Mouse (Mus musculus): ENCODE measurements around the gene Fbxl7. TPM values are rescaled to one million over a fixed set of nuclear protein-coding genes. Genes with fewer than 3 reads are reported as not detected.

Fbxl7 gene
- total RNA-seq, 2 experiments from 2014 or later: 0.89 to 2.3 TPM

DNA sequence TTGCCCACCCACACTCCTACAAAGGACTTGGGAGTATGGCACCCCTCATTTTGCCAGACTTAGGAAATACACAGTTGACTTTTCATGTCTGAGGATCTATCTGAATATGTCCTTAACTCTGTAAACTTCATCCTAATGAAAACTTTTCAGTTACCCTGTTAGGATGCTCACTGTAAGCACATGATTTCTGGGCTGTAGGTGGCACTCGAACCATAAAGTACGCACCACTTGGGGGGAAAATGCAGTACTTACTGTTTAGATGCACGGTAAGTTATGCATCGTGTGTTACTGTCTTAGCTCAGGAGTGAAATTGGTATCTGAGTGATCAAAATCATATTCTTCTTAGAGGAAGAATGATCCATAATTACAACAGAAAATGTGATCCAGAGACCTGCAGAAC, 252.8 kb downstream of the Fbxl7 start:
- intact Hi-C loops (cut with DNase I): loop anchor here (5.0 kb wide), 1 partner anchor 255 kb away; the partner anchor contains the start of gene Fbxl7
- DNase-seq: no peak

DNA sequence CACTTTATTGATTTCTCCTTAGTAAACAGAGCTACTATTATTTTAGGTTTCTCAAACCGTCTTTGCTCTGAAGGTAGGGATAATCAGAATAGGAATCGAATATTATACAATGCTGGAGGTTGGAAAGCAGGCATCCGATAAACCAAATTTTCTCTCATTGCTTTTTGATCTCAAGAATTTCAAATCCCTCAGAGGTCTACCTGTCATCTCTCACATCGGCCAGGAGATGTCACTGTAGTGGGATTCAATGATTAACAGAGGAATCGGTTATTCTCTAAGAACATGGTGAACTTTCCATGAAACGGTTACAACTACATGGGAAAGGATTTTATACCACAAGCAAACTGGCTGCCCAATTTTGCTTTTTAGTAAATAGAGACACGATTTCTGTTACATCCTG, 255.7 kb downstream of the Fbxl7 start:
- no peak overlapping the region for H3K4me3 ChIP-seq
- TF ChIP-seq CTCF (IDR thresholded peaks at IDR 0.05): peak; percentile 58
- no peak overlapping the region for H3K27ac ChIP-seq
- DNase-seq: no peak
- intact Hi-C loops (cut with DNase I): loop anchor here (5.0 kb wide), 1 partner anchor 258 kb away; the partner anchor contains the start of gene Fbxl7

More for the DNA sequence above, 252.8 kb downstream of the Fbxl7 start:
- H3K27ac ChIP-seq: no peak overlapping the region
- TF ChIP-seq CTCF (IDR thresholded peaks at IDR 0.05): peak; percentile 27; the same call in 1 of the 2 replicates
- H3K4me3 ChIP-seq: no peak overlapping the region

DNA sequence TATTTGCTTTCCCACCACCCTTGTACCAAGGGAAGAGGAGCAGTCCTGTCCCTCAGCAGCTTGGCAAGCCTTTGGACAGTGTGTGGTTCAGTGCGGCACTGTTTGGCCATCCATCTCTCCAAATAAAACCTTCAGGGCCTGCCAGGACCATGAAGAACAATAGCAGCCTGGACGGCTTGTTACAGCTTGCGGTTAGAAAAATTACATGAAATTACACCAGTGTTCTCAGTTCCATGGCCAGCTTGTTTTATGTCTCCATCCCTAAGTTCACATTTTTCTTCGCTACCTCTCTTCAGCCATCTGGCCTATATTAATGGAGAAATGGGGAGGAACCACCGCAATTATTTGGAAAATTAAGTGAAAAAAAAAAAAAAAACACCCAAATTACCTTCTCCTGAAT, 259.8 kb downstream of the Fbxl7 start:
- no peak for DNase-seq
- Histone ChIP-seq H3K27ac (no peak overlapping the region), H3K4me3 (no peak overlapping the region)
- TF ChIP-seq CTCF (IDR thresholded peaks at IDR 0.05): no peak
- intact Hi-C loops (cut with DNase I): no loop called here

DNA sequence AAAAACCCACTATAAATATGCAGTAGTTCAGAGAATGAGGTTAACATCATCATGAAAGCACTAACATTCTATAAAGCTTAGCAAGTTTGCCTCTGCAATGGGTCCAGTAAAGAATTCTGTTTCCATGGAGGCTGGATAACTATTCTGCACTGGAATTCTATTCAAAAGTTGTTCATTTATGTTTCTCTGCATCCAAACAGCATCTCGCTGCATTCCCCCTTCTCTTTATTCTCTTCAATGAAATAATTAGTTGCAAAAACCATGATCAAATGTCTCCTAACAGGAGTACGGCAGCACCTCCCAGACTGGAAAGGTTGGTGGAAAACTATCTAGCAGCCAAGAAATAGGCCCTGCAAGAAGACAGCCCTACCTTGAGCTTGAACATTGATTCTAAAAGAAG, 267.2 kb downstream of the Fbxl7 start:
- no peak overlapping the region for H3K27ac ChIP-seq
- no peak overlapping the region for H3K4me3 ChIP-seq
- DNase-seq: no peak
- intact Hi-C loops (cut with DNase I): no loop called here
- no peak for TF ChIP-seq CTCF (IDR thresholded peaks at IDR 0.05)

DNA sequence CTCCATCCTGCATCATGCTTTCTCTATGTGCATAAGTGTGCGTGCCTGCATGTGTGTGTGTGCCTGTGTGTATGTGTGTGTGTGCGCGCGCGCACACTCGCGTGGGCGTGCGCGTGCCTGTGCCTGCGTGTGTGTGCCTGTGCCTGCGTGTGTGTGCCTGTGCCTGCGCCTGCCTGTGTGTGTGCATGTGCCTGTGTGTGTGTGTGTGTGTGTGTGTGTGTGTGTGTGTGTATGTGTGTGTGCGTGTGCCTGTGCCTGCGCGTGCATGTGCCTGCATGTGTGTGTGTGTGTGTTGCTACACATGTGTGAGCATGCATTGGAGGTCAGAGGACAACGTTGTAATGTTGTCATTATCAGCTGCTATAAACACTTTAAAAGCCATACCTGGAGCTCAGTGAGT, 272.1 kb downstream of the Fbxl7 start:
- TF ChIP-seq CTCF (IDR thresholded peaks at IDR 0.05): no peak
- no peak for DNase-seq
- H3K27ac ChIP-seq: no peak overlapping the region
- H3K4me3 ChIP-seq: no peak overlapping the region
- intact Hi-C loops (cut with DNase I): no loop called here

DNA sequence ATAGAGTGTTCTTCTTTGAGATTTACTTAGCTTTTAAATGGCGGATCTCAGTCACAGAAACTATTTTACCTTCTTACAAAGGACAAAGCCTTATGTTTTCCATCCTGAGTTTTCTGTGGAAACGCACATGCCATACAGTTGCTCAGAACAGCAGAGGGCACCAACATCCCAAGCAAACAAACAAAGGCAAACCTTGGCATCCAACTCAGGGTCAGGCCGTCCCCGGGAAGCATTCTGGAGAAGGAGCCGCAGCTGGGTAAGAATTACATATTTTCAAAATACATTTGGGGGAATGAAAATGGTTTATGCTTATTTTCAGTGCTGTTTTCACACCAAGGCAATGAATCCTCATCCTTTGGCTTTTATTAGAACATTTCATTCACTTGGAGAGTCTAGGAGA, 275.1 kb downstream of the Fbxl7 start:
- TF ChIP-seq CTCF (IDR thresholded peaks at IDR 0.05): peak; percentile 77
- Histone ChIP-seq H3K4me3 (no peak overlapping the region), H3K27ac (no peak overlapping the region)
- intact Hi-C loops (cut with DNase I): loop anchor here (1.0 kb wide), 1 partner anchor 569 kb away; no protein-coding TSS in a partner anchor
- DNase-seq: peak; percentile 55

DNA sequence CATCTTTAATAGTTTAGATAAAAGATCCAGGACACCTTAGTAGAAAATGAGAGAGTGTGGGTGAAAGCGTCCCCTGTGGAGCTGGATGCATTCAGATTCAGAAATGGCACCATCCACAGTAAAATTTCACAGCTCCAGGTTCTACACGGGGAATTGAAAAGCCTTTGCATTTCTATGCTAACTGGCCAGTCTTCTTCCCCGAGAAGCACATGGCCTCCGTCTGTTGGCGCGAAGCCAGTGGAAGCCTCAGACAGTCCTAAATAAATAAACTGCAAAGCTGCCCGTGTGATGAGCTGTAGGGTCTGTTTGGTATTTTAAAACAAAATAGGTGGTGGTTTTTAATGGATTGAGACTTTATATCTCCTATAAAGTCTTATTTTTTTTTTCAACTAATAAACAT, 276.2 kb downstream of the Fbxl7 start:
- intact Hi-C loops (cut with DNase I): no loop called here
- no peak for TF ChIP-seq CTCF (IDR thresholded peaks at IDR 0.05)
- DNase-seq: peak; percentile 50
- Histone ChIP-seq H3K27ac (no peak overlapping the region), H3K4me3 (no peak overlapping the region)

DNA sequence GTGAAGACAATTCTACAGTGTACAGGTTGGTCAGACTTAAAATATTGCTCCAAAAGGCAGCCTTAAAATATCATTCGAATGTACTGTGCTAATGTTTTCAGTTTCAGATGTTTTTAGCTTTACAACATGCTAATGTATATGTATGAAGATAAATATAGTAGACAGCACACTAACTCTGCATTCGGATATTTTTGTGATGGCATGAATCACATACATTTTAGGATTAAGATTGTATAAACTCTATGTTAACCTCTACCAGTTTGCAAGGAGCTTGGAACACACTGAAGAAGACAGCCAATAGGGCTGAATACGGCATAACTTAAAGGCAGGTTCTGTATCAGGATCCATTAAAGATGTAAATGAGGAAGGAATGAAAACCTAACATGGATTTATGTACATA, 299.1 kb downstream of the Fbxl7 start:
- Histone ChIP-seq H3K4me3 (no peak overlapping the region), H3K27ac (no peak overlapping the region)
- TF ChIP-seq CTCF (IDR thresholded peaks at IDR 0.05): no peak
- no peak for DNase-seq
- intact Hi-C loops (cut with DNase I): no loop called here

DNA sequence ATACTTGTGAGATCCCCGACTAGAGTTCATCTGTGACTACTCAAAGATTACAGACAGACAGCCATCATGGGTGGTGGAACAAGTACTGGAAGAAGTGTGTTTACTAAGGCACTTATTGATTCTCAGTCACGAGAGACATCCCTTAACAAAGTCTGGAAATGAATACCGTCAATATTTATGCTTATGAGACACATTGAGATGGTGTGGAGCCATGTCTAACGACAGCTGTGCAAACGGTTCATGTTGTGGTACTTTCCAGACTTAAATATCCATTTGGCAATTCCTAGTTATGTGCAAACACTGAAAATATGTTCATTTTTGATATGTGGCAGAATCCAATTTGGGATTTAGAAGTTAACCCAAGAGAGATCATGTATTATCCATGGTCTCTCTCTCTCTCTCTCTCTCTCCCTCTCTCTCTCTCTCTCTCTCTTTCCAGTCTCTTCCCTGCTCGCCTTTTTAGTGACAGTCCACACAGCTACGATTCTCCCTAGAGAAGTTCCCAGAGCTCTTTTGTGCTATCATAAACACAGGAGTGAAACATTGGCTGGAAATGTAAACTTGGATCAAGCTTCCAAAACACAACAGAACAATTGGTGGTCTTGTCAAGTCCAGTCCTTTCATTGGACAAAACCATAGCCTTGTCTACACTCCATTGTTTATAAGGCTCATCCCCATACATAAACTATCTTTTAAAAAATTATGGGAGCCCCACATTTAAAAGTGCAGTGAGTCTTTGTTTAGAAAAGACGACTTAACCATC, 315.3 kb downstream of the Fbxl7 start:
- no peak for TF ChIP-seq CTCF (IDR thresholded peaks at IDR 0.05)

DNA sequence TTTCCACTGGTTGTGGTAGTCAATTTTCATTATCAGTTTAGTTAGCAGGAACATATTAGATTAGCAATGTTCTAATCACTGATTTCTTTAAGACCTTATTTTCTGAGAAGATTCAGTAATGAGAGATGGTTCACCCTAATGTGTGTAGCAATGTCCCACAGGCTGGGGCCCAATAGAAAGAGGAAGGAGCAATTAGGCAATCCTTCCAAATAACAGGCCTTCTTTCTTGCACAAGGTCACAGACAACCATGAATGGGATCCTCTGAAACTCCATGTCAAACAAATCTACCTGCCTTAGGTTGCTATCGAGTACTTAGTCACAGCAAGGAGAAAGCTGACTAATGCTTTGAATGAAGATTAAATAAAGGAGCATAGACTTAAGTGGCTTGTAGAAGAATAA, 316.9 kb downstream of the Fbxl7 start:
- DNase-seq: no peak
- Histone ChIP-seq H3K27ac (no peak overlapping the region), H3K4me3 (no peak overlapping the region)
- intact Hi-C loops (cut with DNase I): no loop called here
- no peak for TF ChIP-seq CTCF (IDR thresholded peaks at IDR 0.05)

More for the DNA sequence above, 315.3 kb downstream of the Fbxl7 start:
- H3K27ac ChIP-seq: no peak overlapping the region
- H3K4me3 ChIP-seq: no peak overlapping the region
- intact Hi-C loops (cut with DNase I): no loop called here
- DNase-seq: no peak

DNA sequence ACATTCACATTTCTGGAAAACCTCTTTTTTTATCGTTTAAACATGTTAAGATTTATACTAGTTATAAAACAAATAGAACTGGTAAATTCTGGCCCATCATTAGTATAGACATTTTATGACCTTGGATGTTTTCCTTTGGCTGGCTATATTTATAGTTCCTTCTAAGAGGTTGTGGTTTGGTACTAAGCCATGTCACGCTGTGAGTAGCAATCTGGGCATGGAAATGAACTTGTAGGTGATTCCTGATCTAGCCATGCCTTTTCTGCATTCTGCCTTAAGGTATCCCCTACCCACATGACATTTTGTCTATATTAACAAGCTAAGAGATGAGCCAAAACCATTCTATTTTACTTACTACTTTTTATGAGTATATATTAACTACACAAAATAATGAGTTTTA, 329.3 kb downstream of the Fbxl7 start:
- no peak overlapping the region for H3K4me3 ChIP-seq
- TF ChIP-seq CTCF (IDR thresholded peaks at IDR 0.05): no peak
- intact Hi-C loops (cut with DNase I): no loop called here
- no peak overlapping the region for H3K27ac ChIP-seq
- no peak for DNase-seq

DNA sequence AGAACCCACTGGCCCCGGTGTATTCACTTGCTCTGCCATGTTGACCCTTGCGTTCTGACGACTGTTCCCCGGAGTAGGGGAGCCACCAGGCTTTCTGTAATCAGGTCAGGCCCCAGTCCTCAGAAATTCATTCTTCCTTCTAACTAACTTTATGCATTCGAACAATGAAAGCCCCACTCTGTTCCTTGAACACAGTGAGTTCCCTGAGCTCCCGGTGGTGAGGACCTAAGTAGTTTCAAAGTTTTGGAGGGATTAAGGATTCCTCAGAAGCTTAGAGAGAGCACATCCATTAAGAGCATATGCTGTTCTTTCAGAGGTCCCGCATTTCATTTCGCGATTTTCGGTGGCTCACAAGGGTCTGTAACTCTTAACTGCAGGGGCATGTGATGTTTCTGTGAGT, 341.8 kb downstream of the Fbxl7 start:
- no peak overlapping the region for H3K27ac ChIP-seq
- TF ChIP-seq CTCF (IDR thresholded peaks at IDR 0.05): no peak
- no peak overlapping the region for H3K4me3 ChIP-seq
- no peak for DNase-seq
- intact Hi-C loops (cut with DNase I): no loop called here

DNA sequence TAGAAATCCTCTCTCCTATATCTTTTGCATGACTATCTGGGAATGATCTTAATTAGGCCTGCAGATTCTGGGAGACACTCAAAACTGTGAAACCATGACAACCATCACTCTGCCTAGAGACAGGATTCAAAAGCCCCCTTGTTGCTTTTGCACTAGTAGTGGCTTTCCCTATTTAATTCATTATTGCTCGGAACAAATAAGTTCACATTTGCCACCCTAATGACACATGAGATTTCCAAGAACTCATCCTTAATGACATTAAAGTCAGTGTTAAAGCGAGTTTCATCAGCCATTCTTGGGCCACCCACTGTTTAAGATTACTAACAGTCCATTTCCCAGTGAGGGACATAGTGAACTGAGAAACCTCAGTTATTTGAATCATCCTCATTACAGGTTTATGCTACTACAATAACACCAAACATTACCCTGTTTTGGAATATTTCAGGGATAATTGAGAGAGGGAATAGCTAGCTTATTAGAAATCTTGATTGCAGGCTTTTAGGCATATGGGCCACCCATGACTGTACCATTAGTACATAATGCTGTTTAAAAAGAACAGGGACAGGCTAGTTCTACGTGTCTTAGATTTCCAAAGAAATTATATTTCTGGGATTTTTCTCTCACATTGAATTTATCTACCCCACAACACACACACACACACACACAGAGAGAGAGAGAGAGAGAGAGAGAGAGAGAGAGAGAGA, 361.2 kb downstream of the Fbxl7 start:
- intact Hi-C loops (cut with DNase I): no loop called here
- DNase-seq: no peak
- no peak for TF ChIP-seq CTCF (IDR thresholded peaks at IDR 0.05)
- Histone ChIP-seq H3K4me3 (no peak overlapping the region), H3K27ac (no peak overlapping the region)

All from gastrocnemius, adult 2 months (tissue).